Mouse (Mus musculus) embryonic facial prominence, embryonic 14.5 days (tissue): Measurements from ENCODE around the gene Gad1. TPM values are rescaled to one million over a fixed set of nuclear protein-coding genes. Genes with fewer than 3 reads are reported as not detected.

Source experiments
- ATAC-seq: fragments of 200-750 bp; cut with Nextera tagmentation; 2 replicates; pipeline ENCODE4 v1.8.0; 2017; ENCODE audit warnings: low read depth, moderate number of reproducible peaks, moderate TSS enrichment
- DNase-seq: peaks from one replicate; pipeline ENCODE4 v3.0.0-alpha.2; 2015; ENCODE audit warnings: low spot score
- H3K27ac ChIP-seq: fragments of 300-500 bp; sonication (generic); replicated peaks from 2 replicates; pipeline ENCODE4 v1.5.1; 2014; ENCODE audit warnings: low read depth, mild to moderate bottlenecking, low read length, moderate library complexity
- H3K27me3 ChIP-seq: fragments of 300-500 bp; sonication (generic); replicated peaks from 2 replicates; pipeline ENCODE4 v1.6.1; 2014; ENCODE audit warnings: low read length; ENCODE audit not compliant: control insufficient read depth, insufficient read depth
- H3K36me3 ChIP-seq: fragments of 300-500 bp; sonication (generic); 2 replicates; pipeline ENCODE4 v1.6.1; 2014; ENCODE audit warnings: low read length, mixed read lengths; ENCODE audit not compliant: control insufficient read depth, insufficient read depth
- H3K4me1 ChIP-seq: fragments of 300-500 bp; sonication (generic); 2 replicates; pipeline ENCODE4 v1.6.1; 2014; ENCODE audit warnings: antibody characterized with exemption, low read length; ENCODE audit not compliant: control insufficient read depth, insufficient read depth
- H3K4me2 ChIP-seq: fragments of 300-500 bp; sonication (generic); 2 replicates; pipeline ENCODE4 v1.6.1; 2014; ENCODE audit warnings: low read depth, mild to moderate bottlenecking, low read length, moderate library complexity, mixed read lengths
- H3K4me3 ChIP-seq: fragments of 300-500 bp; sonication (generic); 2 replicates; pipeline ENCODE4 v1.5.1; 2014; ENCODE audit warnings: low read depth, mild to moderate bottlenecking, low read length
- H3K9ac ChIP-seq: fragments of 300-500 bp; sonication (generic); 2 replicates; pipeline ENCODE4 v1.6.1; 2014; ENCODE audit warnings: low read depth, mild to moderate bottlenecking, low read length, moderate library complexity, mixed read lengths
- H3K9me3 ChIP-seq: fragments of 300-500 bp; sonication (generic); 2 replicates; pipeline ENCODE4 v1.6.1; 2016; ENCODE audit warnings: low read length; ENCODE audit not compliant: control insufficient read depth
- WGBS: fragments of 180-500 bp; shearing (Covaris S2); extraction: QIAGEN DNeasy Blood & Tissue Kit; methylation state at CpG from one replicate; pipeline ENCODE4 v1.1.7; 2014; 5-methylcytosine and 5-hydroxymethylcytosine counted together
- polyA plus RNA-seq: library from polyadenylated mRNA; unstranded; fragments of >200 nt; fragmentation: Nextera tagmentation; extraction: Ambion mirVana; gene quantifications from 2 replicates; pipeline ENCODE4 v1.2.1, GENCODE M21; 2014

Gad1 gene
- polyA plus RNA-seq, 1 experiment from 2014 or later: 0.08 TPM

- H3K9me3 ChIP-seq: no peaks in the 10 kb centered on the region
- no peak for ATAC-seq
- no peak overlapping the region for H3K4me2 ChIP-seq
- no peak overlapping the region for H3K4me3 ChIP-seq
- WGBS: 91% methylated on average over 12 of the region's 12 CpGs
- no peaks in the 10 kb centered on the region for H3K36me3 ChIP-seq
- H3K4me1 ChIP-seq: peaks cover 6% of the 10 kb centered on the region
- H3K27me3 ChIP-seq: no peaks in the 10 kb centered on the region
- H3K27ac ChIP-seq: no peak overlapping the region
- no peak for DNase-seq
- no peak overlapping the region for H3K9ac ChIP-seq
Observed at GRCm38 (mm10) chr2:70628397-70628796, 75.5 kb downstream of the Gad1 start.

GRCm38 (mm10) chr2:70629339-70629761 is 76.5 kb downstream of the Gad1 start:
- Histone ChIP-seq H3K4me2 (peak overlapping the region; percentile 55), H3K9me3 (no peaks in the 10 kb centered on the region), H3K27ac (peak overlapping the region; percentile 75), H3K9ac (peak overlapping the region; percentile 26; the same call in 1 of the 2 replicates), H3K27me3 (no peaks in the 10 kb centered on the region), H3K36me3 (no peaks in the 10 kb centered on the region), H3K4me3 (peak overlapping the region; percentile 26), H3K4me1 (peaks cover 6% of the 10 kb centered on the region)
- WGBS: 5% methylated on average over 10 of the region's 10 CpGs
- DNase-seq: peak; percentile 96
- ATAC-seq: peak; percentile 97

- Histone ChIP-seq H3K9me3 (no peaks in the 10 kb centered on the region), H3K27ac (no peak overlapping the region), H3K36me3 (no peaks in the 10 kb centered on the region), H3K27me3 (no peaks in the 10 kb centered on the region), H3K4me3 (0 out of 2 replicates have a peak overlapping the region, but pooled peaks have one; percentile 26), H3K4me1 (peaks cover 6% of the 10 kb centered on the region), H3K4me2 (peak overlapping the region; percentile 55), H3K9ac (no peak overlapping the region)
- 53% methylated on average over 3 of the region's 3 CpGs for WGBS
- DNase-seq (no peak), ATAC-seq (0 out of 2 replicates have a peak, but pooled peaks have one; percentile 24)
Observed at GRCm38 (mm10) chr2:70629921-70630320, 77.0 kb downstream of the Gad1 start.

GRCm38 (mm10) chr2:70631321-70631720 is 78.4 kb downstream of the Gad1 start:
- Histone ChIP-seq H3K4me2 (no peak overlapping the region), H3K9ac (no peak overlapping the region), H3K27me3 (no peaks in the 10 kb centered on the region), H3K9me3 (no peaks in the 10 kb centered on the region), H3K4me1 (peaks cover 6% of the 10 kb centered on the region), H3K4me3 (no peak overlapping the region), H3K27ac (no peak overlapping the region), H3K36me3 (no peaks in the 10 kb centered on the region)
- ATAC-seq (no peak), DNase-seq (no peak)
- 91% methylated on average over 1 of the region's 1 CpGs for WGBS

GRCm38 (mm10) chr2:70632412-70632811 is 79.5 kb downstream of the Gad1 start:
- H3K4me1 ChIP-seq: peaks cover 6% of the 10 kb centered on the region
- H3K4me3 ChIP-seq: no peak overlapping the region
- no peak overlapping the region for H3K27ac ChIP-seq
- WGBS: 90% methylated on average over 1 of the region's 1 CpGs
- no peak for ATAC-seq
- no peaks in the 10 kb centered on the region for H3K9me3 ChIP-seq
- no peak for DNase-seq
- H3K36me3 ChIP-seq: no peaks in the 10 kb centered on the region
- H3K9ac ChIP-seq: no peak overlapping the region
- H3K4me2 ChIP-seq: no peak overlapping the region
- H3K27me3 ChIP-seq: no peaks in the 10 kb centered on the region

- H3K36me3 ChIP-seq: no peaks in the 10 kb centered on the region
- 84% methylated on average over 5 of the region's 5 CpGs for WGBS
- peaks cover 6% of the 10 kb centered on the region for H3K4me1 ChIP-seq
- H3K9ac ChIP-seq: no peak overlapping the region
- no peak for ATAC-seq
- DNase-seq: no peak
- H3K4me3 ChIP-seq: no peak overlapping the region
- H3K27ac ChIP-seq: no peak overlapping the region
- H3K27me3 ChIP-seq: no peaks in the 10 kb centered on the region
- H3K4me2 ChIP-seq: no peak overlapping the region
- H3K9me3 ChIP-seq: no peaks in the 10 kb centered on the region
Observed at GRCm38 (mm10) chr2:70634028-70634690, 81.3 kb downstream of the Gad1 start.

- Histone ChIP-seq H3K27ac (no peak overlapping the region), H3K4me3 (no peak overlapping the region), H3K9me3 (no peaks in the 10 kb centered on the region), H3K4me2 (no peak overlapping the region), H3K36me3 (no peaks in the 10 kb centered on the region), H3K4me1 (no peaks in the 10 kb centered on the region), H3K9ac (no peak overlapping the region), H3K27me3 (no peaks in the 10 kb centered on the region)
- ATAC-seq (no peak), DNase-seq (no peak)
Observed at GRCm38 (mm10) chr2:70640968-70641367, 88.1 kb downstream of the Gad1 start.

- Histone ChIP-seq H3K4me2 (no peak overlapping the region), H3K9ac (no peak overlapping the region), H3K27ac (no peak overlapping the region), H3K27me3 (no peaks in the 10 kb centered on the region), H3K36me3 (no peaks in the 10 kb centered on the region), H3K4me1 (no peaks in the 10 kb centered on the region), H3K9me3 (no peaks in the 10 kb centered on the region), H3K4me3 (no peak overlapping the region)
- no peak for DNase-seq
- WGBS: 62% methylated on average over 16 of the region's 16 CpGs
- no peak for ATAC-seq
Observed at GRCm38 (mm10) chr2:70642971-70643565, 90.2 kb downstream of the Gad1 start.
